8 mouse cellular contexts compared by ENCODE assay signal in genomic region chr7:3288976-3289970, GRCm38 (mm10). TPM values are rescaled to one million over a fixed set of nuclear protein-coding genes. Genes with fewer than 3 reads are reported as not detected.
DNase-seq lines count a peak whose midpoint lies in the region; ATAC-seq and TF ChIP-seq lines count a peak whose summit lies in the region.

Gene Myadm (plus strand): TSS chr7:3289080.
Gene Prkcg (plus strand): TSS chr7:3289179.

- H3K36me3 ChIP-seq in hindbrain, embryonic 15.5 days = peaks cover 5% of the 10 kb centered on the region; the same call in 1 of the 2 replicates
- no peaks in the 10 kb centered on the region for H3K36me3 ChIP-seq in macrophage (ENCODE audit: inconsistent target)

- peak within 1 kb of the TSS; percentile 83 for H3K4me3 ChIP-seq in gastrocnemius, adult 2 months
- peak within 1 kb of the TSS; percentile 72 for H3K4me3 ChIP-seq in hindbrain, embryonic 15.5 days
- H3K4me3 ChIP-seq in macrophage (ENCODE audit: inconsistent target) = peak within 1 kb of the TSS; percentile 74

- peaks cover 47% of the 10 kb centered on the region for H3K79me2 ChIP-seq in macrophage (ENCODE audit: inconsistent target)

- peak within 1 kb of the TSS; percentile 79 for H3K9ac ChIP-seq in hindbrain, embryonic 15.5 days

- intact Hi-C loops in gastrocnemius, adult 2 months (cut with DNase I) = no loop called here

- H3K4me2 ChIP-seq in hindbrain, embryonic 15.5 days = peak within 1 kb of the TSS; percentile 65

- H3K4me1 ChIP-seq in hindbrain, embryonic 15.5 days (replicated peaks) = peaks cover 37% of the 10 kb centered on the region

- WGBS in hindbrain, embryonic 15.5 days = 2% methylated on average over 30 of the region's 30 CpGs
- WGBS in macrophage (ENCODE audit: missing documents) = 10% methylated on average over 30 of the region's 30 CpGs

- peak; percentile 88 for DNase-seq in R1 (ENCODE audit: low read depth, low spot score)
- DNase-seq in cerebellum, adult 9-11 months = peak; percentile 86
- peak; percentile 89 for DNase-seq in gastrocnemius, adult 2 months
- DNase-seq in left cerebral cortex, adult 8-10 months (ENCODE audit: low spot score in 2 of 2) = peak; percentile 59 to 69
- peak; percentile 71 to 76 for DNase-seq in right cerebral cortex, adult 2 months (ENCODE audit: low spot score in 2 of 2)
- DNase-seq in urinary bladder, postnatal 14 days (ENCODE audit: low spot score) = peak; percentile 84

- H3K9me3 ChIP-seq in hindbrain, embryonic 15.5 days = no peaks in the 10 kb centered on the region

- H3K27ac ChIP-seq in gastrocnemius, adult 2 months = peak within 1 kb of the TSS; percentile 89
- peak within 1 kb of the TSS; percentile 83 for H3K27ac ChIP-seq in hindbrain, embryonic 15.5 days (replicated peaks)
- H3K27ac ChIP-seq in macrophage = peak within 1 kb of the TSS; percentile 73

- peak; percentile 30 for ATAC-seq in hindbrain, embryonic 15.5 days (ENCODE audit: low FRiP score, low read depth)

- H3K27me3 ChIP-seq in hindbrain, embryonic 15.5 days = no peaks in the 10 kb centered on the region

- TF ChIP-seq CTCF in gastrocnemius, adult 2 months (IDR thresholded peaks at IDR 0.05) = no peak

RNA-seq across cellular contexts. Expression of gene Myadm, which starts in this region (rescaled TPM):
- total RNA-seq in gastrocnemius, adult 2 months (2021) = 10 to 100 TPM; 17.8 to 37.2 TPM
- polyA plus RNA-seq in hindbrain, embryonic 15.5 days (2015; fragmentation: Nextera tagmentation; extraction: Ambion mirVana) = 37.8 and 40.7 TPM in 2 replicates
- 10 to 100 TPM; 42.1 to 50.5 (median 47.1) TPM for total RNA-seq in left cerebral cortex, adult 8-10 months (2022)
- 10 to 100 TPM in 13 of 26 experiments, 1 to 10 TPM in 13; 4.0 to 35.3 (median 11.6) TPM for total RNA-seq in macrophage (2018; cell fraction: chromatin; rRNA removed)
- 100 to 1,000 TPM in 13 of 26 experiments, 10 to 100 TPM in 13; 59.4 to 159 (median 102) TPM for total RNA-seq in macrophage (2018; cell fraction: cytosol; rRNA removed)
- total RNA-seq in macrophage (2018; cell fraction: nucleus; rRNA removed) = 100 to 1,000 TPM in 13 of 26 experiments, 10 to 100 TPM in 13; 42.3 to 219 (median 98.4) TPM
- 75.5 to 128 TPM (median 99.0 TPM) in 3 replicates for polyA plus RNA-seq in macrophage (2018)

RNA-seq across cellular contexts. Expression of gene Prkcg, which starts in this region (rescaled TPM):
- under 1 TPM; 0.78 to 0.84 TPM for total RNA-seq in gastrocnemius, adult 2 months (2021)
- 2.0 and 2.1 TPM in 2 replicates for polyA plus RNA-seq in hindbrain, embryonic 15.5 days (2015; fragmentation: Nextera tagmentation; extraction: Ambion mirVana)
- 100 to 1,000 TPM; 228 to 253 (median 241) TPM for total RNA-seq in left cerebral cortex, adult 8-10 months (2022)
- total RNA-seq in macrophage (2018; cell fraction: chromatin; rRNA removed) = 1 to 10 TPM in 18 of 26 experiments, under 1 TPM in 8; 0.25 to 3.3 (median 1.6) TPM
- under 1 TPM in 15 of 26 experiments, not detected in 11; 0.03 to 0.22 (median 0.09) TPM for total RNA-seq in macrophage (2018; cell fraction: cytosol; rRNA removed)
- total RNA-seq in macrophage (2018; cell fraction: nucleus; rRNA removed) = 1 to 10 TPM in 9 of 26 experiments, under 1 TPM in 16, not detected in 1; 0.26 to 3.9 (median 0.89) TPM
- polyA plus RNA-seq in macrophage (2018) = 0.11 to 0.19 TPM in 2 of 3 replicates, not detected in the other

Comparison
In these comparisons a context has a peak if more than half of its experiments do, and no peak if none do; other contexts are left out.
1. Peak in every context shown above with its lines: DNase-seq, ATAC-seq, H3K4me3 ChIP-seq and H3K27ac ChIP-seq.
2. RNA of gene Prkcg (total RNA-seq): 228 to 253 TPM in left cerebral cortex, adult 8-10 months; 0.78 to 0.84 TPM in gastrocnemius, adult 2 months; every median in the first group is over 100 times any median in the second.